Mouse (Mus musculus) bone marrow macrophage, adult 2 months (primary cell): ENCODE measurements around the gene Dusp2.

Experiments
- CTCF ChIP-seq: IDR thresholded peaks from 2 replicates; pipeline ENCODE4 v1.5.1; 2012; ENCODE audit warnings: low read depth, mild to moderate bottlenecking, low read length, moderate library complexity
- POLR2A ChIP-seq: IDR thresholded peaks from 2 replicates; pipeline ENCODE4 v1.6.1; 2012; ENCODE audit warnings: mild to moderate bottlenecking, low read depth, low read length, borderline replicate concordance

DNA sequence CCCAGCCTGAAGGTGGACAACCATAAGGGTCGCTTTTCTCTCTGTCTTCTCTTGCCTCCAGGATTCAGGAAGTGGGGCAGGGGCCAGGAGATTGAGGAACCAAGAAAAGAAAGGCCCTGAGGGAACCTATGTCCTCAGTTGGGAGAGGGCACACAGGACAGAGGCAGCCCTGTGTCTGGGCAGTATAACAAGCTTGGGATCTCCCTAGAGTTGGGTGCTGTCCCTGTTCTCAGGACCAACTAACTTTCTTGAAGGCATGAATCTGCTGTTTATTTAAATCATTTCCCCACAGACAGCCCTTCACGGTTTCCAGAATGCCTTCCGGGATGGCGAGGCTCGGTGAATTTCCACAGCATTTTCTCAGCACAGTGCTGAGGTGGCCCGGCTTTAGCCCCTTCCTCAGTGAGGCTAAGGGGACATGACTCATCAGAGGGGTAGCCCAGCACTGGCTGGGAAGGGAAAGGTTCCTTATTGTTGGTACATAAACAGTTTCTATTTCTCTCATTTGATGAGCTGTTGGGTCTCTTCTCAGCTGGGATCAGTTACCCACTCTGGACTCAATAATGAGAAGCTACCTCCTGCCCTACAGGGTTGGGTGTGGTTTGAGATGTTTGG, 13.2 kb upstream of the Dusp2 start:
- TF ChIP-seq CTCF (no peak), POLR2A (no peak)
